Mouse (Mus musculus): ENCODE measurements around the gene Ropn1l. TPM values are rescaled to one million over a fixed set of nuclear protein-coding genes. Genes with fewer than 3 reads are reported as not detected.

Gene Ropn1l
- polyA plus RNA-seq, 1 experiment: 10.3 TPM

DNA sequence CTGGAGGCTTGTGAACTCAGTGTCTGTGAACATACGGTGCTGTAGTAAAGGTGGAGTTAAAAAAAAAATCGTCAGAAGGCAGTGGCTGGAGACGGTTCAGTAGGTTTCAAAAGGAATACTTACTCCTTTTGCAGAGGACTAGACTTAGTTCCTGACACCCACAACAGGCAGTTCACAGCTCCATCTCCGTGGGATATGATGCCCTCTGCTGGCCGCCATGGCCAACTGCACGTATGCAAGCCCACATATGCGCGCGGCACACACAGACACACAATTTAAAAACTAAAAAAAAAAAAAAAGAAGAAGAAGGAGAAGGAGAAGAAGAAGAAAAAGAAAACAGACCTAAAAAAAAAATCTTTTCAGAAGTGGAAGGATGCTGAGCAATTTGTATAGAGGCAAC is 34.5 kb downstream of the Ropn1l start:
- Histone ChIP-seq H3K4me3 (no peak overlapping the region), H3K4me2 (ENCODE audit: low read depth) (no peak overlapping the region), H3K27me3 (ENCODE audit: control insufficient read depth, insufficient read depth, insufficient read length) (no peaks in the 10 kb centered on the region), H3K36me3 (ENCODE audit: control insufficient read depth, insufficient read depth) (no peaks in the 10 kb centered on the region), H3ac (ENCODE audit: control insufficient read depth, insufficient read length) (no peak overlapping the region), H3K79me2 (ENCODE audit: control insufficient read depth, insufficient read depth) (no peaks in the 10 kb centered on the region)
- TF ChIP-seq POLR2A (IDR thresholded peaks at IDR 0.05; ENCODE audit: insufficient read length, low read depth) (no peak), SRF (IDR thresholded peaks at IDR 0.05; ENCODE audit: control insufficient read depth, insufficient read length, low read depth) (no peak), USF1 (IDR thresholded peaks at IDR 0.05; ENCODE audit: low read depth) (no peak), POLR2AphosphoS2 (IDR thresholded peaks at IDR 0.05; ENCODE audit: insufficient read length, low read depth) (no peak), E2F4 (IDR thresholded peaks at IDR 0.05; ENCODE audit: insufficient read depth) (no peak), TCF12 (IDR thresholded peaks at IDR 0.05; ENCODE audit: insufficient read depth, poor library complexity, severe bottlenecking) (no peak), CEBPB (IDR thresholded peaks at IDR 0.05; ENCODE audit: insufficient read depth, poor library complexity, severe bottlenecking) (no peak), TCF3 (IDR thresholded peaks at IDR 0.05; ENCODE audit: insufficient read length, low read depth) (no peak), REST (IDR thresholded peaks at IDR 0.05; ENCODE audit: insufficient read depth, insufficient read length) (no peak)

DNA sequence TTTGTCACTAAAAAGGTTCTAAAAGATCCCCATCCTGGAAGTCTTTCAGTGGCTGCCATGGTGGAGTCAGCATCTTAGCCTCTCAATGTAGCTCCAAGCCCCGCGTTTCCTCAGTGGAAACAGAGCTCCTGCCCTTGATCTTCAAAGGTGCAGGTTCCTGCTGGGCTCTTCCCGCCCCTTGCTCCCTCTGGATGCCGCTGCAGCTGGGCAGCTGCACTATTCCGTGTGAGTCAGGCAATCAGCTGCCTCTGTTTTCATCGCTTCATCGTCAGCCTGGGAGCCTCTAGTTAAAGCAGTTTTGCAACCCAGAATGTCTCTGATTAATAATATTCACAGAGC is 34.9 kb downstream of the Ropn1l start:
- Histone ChIP-seq H3K36me3 (ENCODE audit: control insufficient read depth, insufficient read depth) (no peaks in the 10 kb centered on the region), H3K4me2 (ENCODE audit: low read depth) (no peak overlapping the region), H3K4me3 (no peak overlapping the region), H3K27me3 (ENCODE audit: control insufficient read depth, insufficient read depth, insufficient read length) (no peaks in the 10 kb centered on the region), H3ac (ENCODE audit: control insufficient read depth, insufficient read length) (no peak overlapping the region), H3K79me2 (ENCODE audit: control insufficient read depth, insufficient read depth) (no peaks in the 10 kb centered on the region)
- TF ChIP-seq MYOD1 (IDR thresholded peaks at IDR 0.05; ENCODE audit: control insufficient read depth in 1 of 3, insufficient read length in 2 of 3, low read depth in 2 of 3): no peak
- TF ChIP-seq MYOG (IDR thresholded peaks at IDR 0.05; ENCODE audit: control insufficient read depth in 1 of 3, insufficient read depth in 1 of 3, insufficient read length in 2 of 3, low read depth in 2 of 3): peak in 1 of 3 experiments; percentile 18

DNA sequence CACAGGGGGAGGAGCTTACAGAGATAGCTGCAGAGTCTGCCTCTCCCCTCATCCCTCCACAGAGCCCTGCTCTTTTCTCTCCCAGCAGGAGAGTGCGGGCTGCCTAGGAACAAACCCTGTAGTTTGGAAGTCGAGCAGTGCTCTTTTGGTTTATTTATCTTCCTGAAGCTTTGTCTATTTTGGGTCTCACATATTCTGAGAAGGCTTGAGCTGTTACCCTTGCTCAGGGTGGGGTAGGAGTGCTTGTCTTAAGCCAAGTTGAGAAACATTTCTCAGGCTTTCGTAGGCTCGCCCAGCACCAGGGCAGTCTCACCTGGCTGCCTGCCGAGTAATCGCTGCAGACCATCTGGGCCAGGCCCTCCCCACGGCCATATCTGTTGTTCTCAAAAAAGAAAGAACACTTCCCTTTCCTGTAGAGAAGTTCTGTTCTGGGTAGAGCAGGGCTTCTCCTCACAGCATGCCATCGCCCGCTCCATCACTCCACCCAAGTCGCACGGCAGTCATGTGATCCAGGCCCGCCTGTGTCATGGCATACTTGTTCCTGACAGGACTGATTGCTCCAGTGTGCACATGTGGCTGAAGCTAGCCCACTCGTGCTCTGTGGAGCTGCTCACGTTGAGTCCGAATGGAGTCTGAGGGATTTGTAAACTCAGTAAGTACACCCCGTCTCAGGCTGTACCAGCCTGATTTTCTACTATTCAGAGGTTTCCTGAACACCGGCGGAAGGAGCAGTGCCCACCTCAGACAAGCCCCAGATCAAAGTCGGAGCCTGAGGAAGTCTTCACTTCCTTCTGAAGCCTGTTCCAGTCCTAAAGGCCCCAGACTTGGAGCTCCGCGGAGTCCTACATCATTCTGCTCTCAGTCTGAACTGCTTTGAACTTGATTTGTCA is 35.5 kb downstream of the Ropn1l start:
- no peak overlapping the region for H3ac ChIP-seq (ENCODE audit: control insufficient read depth, insufficient read length)
- TF ChIP-seq MYOG (IDR thresholded peaks at IDR 0.05; ENCODE audit: control insufficient read depth in 1 of 3, insufficient read depth in 1 of 3, insufficient read length in 2 of 3, low read depth in 2 of 3) (no peak), USF1 (IDR thresholded peaks at IDR 0.05; ENCODE audit: low read depth) (no peak), POLR2A (IDR thresholded peaks at IDR 0.05; ENCODE audit: insufficient read length, low read depth) (no peak), TCF3 (IDR thresholded peaks at IDR 0.05; ENCODE audit: insufficient read length, low read depth) (no peak), TCF12 (IDR thresholded peaks at IDR 0.05; ENCODE audit: insufficient read depth, poor library complexity, severe bottlenecking) (no peak)
- H3K79me2 ChIP-seq (ENCODE audit: control insufficient read depth, insufficient read depth): no peaks in the 10 kb centered on the region
- H3K4me2 ChIP-seq (ENCODE audit: low read depth): no peak overlapping the region
- no peaks in the 10 kb centered on the region for H3K36me3 ChIP-seq (ENCODE audit: control insufficient read depth, insufficient read depth)
- H3K27me3 ChIP-seq (ENCODE audit: control insufficient read depth, insufficient read depth, insufficient read length): no peaks in the 10 kb centered on the region
- no peak overlapping the region for H3K4me3 ChIP-seq

DNA sequence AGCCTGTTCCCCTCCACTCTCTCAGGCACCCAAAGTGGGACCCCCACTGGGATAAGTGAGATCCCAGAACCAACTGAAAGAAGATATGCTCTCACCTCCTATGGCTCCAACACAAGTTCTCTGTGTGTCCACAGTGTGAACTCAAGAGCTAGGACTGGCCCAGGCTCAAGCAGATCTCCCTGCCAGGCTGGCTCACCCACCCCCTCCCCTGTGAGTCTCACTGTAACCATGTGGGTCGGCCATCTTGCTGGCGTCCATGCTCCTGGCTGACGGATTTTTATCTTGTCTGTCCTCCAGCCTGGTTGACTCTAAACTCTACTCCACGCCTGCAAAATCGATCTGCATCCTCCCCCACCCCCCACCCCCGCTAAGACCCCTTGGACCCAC is 36.1 kb downstream of the Ropn1l start:
- H3K4me2 ChIP-seq (ENCODE audit: low read depth): no peak overlapping the region
- H3K4me3 ChIP-seq: no peak overlapping the region
- no peak overlapping the region for H3ac ChIP-seq (ENCODE audit: control insufficient read depth, insufficient read length)
- no peaks in the 10 kb centered on the region for H3K36me3 ChIP-seq (ENCODE audit: control insufficient read depth, insufficient read depth)
- TF ChIP-seq E2F4 (IDR thresholded peaks at IDR 0.05; ENCODE audit: insufficient read depth) (no peak), TCF12 (IDR thresholded peaks at IDR 0.05; ENCODE audit: insufficient read depth, poor library complexity, severe bottlenecking) (no peak), MYOD1 (IDR thresholded peaks at IDR 0.05; ENCODE audit: control insufficient read depth in 1 of 3, insufficient read length in 2 of 3, low read depth in 2 of 3) (no peak), SRF (IDR thresholded peaks at IDR 0.05; ENCODE audit: control insufficient read depth, insufficient read length, low read depth) (no peak), CEBPB (IDR thresholded peaks at IDR 0.05; ENCODE audit: insufficient read depth, poor library complexity, severe bottlenecking) (no peak), REST (IDR thresholded peaks at IDR 0.05; ENCODE audit: insufficient read depth, insufficient read length) (no peak), MAX (IDR thresholded peaks at IDR 0.05; ENCODE audit: low read depth) (no peak), TCF3 (IDR thresholded peaks at IDR 0.05; ENCODE audit: insufficient read length, low read depth) (no peak), POLR2AphosphoS2 (IDR thresholded peaks at IDR 0.05; ENCODE audit: insufficient read length, low read depth) (no peak), POLR2A (IDR thresholded peaks at IDR 0.05; ENCODE audit: insufficient read length, low read depth) (no peak), USF1 (IDR thresholded peaks at IDR 0.05; ENCODE audit: low read depth) (no peak), MYOG (IDR thresholded peaks at IDR 0.05; ENCODE audit: control insufficient read depth in 1 of 3, insufficient read depth in 1 of 3, insufficient read length in 2 of 3, low read depth in 2 of 3) (no peak)
- no peaks in the 10 kb centered on the region for H3K79me2 ChIP-seq (ENCODE audit: control insufficient read depth, insufficient read depth)
- no peaks in the 10 kb centered on the region for H3K27me3 ChIP-seq (ENCODE audit: control insufficient read depth, insufficient read depth, insufficient read length)

DNA sequence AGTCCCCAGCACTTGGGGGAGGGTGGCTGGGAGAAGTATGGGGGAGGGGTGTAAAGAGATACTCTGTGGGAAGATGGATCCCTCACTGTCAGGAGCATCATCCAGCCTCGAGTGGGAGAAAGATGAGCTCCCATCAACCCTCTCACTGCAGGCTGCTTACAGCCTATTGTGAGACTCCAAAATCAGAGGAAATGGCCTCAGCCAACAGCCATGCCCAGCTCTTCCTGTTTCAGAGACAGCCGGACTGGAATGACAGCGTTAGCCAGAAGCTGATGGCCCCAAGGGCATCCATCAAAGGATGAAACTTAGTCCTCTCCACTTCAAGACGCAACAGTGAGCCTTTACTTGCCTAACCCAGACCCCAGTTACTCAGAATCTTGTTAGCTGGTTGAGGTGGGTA is 38.4 kb downstream of the Ropn1l start:
- Histone ChIP-seq H3ac (ENCODE audit: control insufficient read depth, insufficient read length) (no peak overlapping the region), H3K27me3 (ENCODE audit: control insufficient read depth, insufficient read depth, insufficient read length) (no peaks in the 10 kb centered on the region), H3K4me3 (no peak overlapping the region), H3K79me2 (ENCODE audit: control insufficient read depth, insufficient read depth) (no peaks in the 10 kb centered on the region), H3K4me2 (ENCODE audit: low read depth) (no peak overlapping the region), H3K36me3 (ENCODE audit: control insufficient read depth, insufficient read depth) (no peaks in the 10 kb centered on the region)
- no peak for TF ChIP-seq CEBPB (IDR thresholded peaks at IDR 0.05; ENCODE audit: insufficient read depth, poor library complexity, severe bottlenecking)
- TF ChIP-seq POLR2A (IDR thresholded peaks at IDR 0.05; ENCODE audit: insufficient read length, low read depth): no peak
- no peak for TF ChIP-seq E2F4 (IDR thresholded peaks at IDR 0.05; ENCODE audit: insufficient read depth)
- no peak for TF ChIP-seq TCF12 (IDR thresholded peaks at IDR 0.05; ENCODE audit: insufficient read depth, poor library complexity, severe bottlenecking)
- no peak for TF ChIP-seq MYOG (IDR thresholded peaks at IDR 0.05; ENCODE audit: control insufficient read depth in 1 of 3, insufficient read depth in 1 of 3, insufficient read length in 2 of 3, low read depth in 2 of 3)
- no peak for TF ChIP-seq MYOD1 (IDR thresholded peaks at IDR 0.05; ENCODE audit: control insufficient read depth in 1 of 3, insufficient read length in 2 of 3, low read depth in 2 of 3)

Data from myocyte (in vitro differentiated cells).